Mouse (Mus musculus) hindbrain, embryonic 14.5 days (tissue): ENCODE measurements around the gene Zbtb7a. TPM values are rescaled to one million over a fixed set of nuclear protein-coding genes. Genes with fewer than 3 reads are reported as not detected.

Experiments used
- ATAC-seq: fragments of 200-750 bp; cut with Nextera tagmentation; 2 replicates; pipeline ENCODE4 v1.8.0; 2017; ENCODE audit warnings: moderate number of reproducible peaks, mild to moderate bottlenecking, moderate TSS enrichment, moderate library complexity; ENCODE audit not compliant: low FRiP score
- DNase-seq: peaks from one replicate; pipeline ENCODE4 v3.0.0-alpha.2; 2015; ENCODE audit warnings: low spot score
- H3K27ac ChIP-seq: fragments of 300-500 bp; sonication (generic); 2 replicates; pipeline ENCODE4 v1.5.1; 2014; ENCODE audit warnings: mild to moderate bottlenecking, moderate library complexity
- H3K27me3 ChIP-seq: fragments of 300-500 bp; sonication (generic); 2 replicates; pipeline ENCODE4 v1.6.1; 2014; ENCODE audit warnings: mild to moderate bottlenecking, low read length, mixed read lengths; ENCODE audit not compliant: control insufficient read depth, insufficient read depth
- H3K36me3 ChIP-seq: fragments of 300-500 bp; sonication (generic); replicated peaks from 2 replicates; pipeline ENCODE4 v1.6.1; 2014; ENCODE audit not compliant: control insufficient read depth, insufficient read depth
- H3K4me1 ChIP-seq: fragments of 300-500 bp; sonication (generic); replicated peaks from 2 replicates; pipeline ENCODE4 v1.6.1; 2014; ENCODE audit warnings: antibody characterized with exemption, low read length, mixed read lengths; ENCODE audit not compliant: control insufficient read depth, insufficient read depth
- H3K4me2 ChIP-seq: fragments of 300-500 bp; sonication (generic); replicated peaks from 2 replicates; pipeline ENCODE4 v1.6.1; 2014; ENCODE audit warnings: mild to moderate bottlenecking, moderate library complexity
- H3K4me3 ChIP-seq: fragments of 300-500 bp; sonication (generic); replicated peaks from 2 replicates; pipeline ENCODE4 v1.5.1; 2014; ENCODE audit warnings: mild to moderate bottlenecking, low read length
- H3K9ac ChIP-seq: fragments of 300-500 bp; sonication (generic); 2 replicates; pipeline ENCODE4 v1.6.1; 2014
- H3K9me3 ChIP-seq: fragments of 300-500 bp; sonication (generic); 2 replicates; pipeline ENCODE4 v1.6.1; 2016; ENCODE audit warnings: low read length; ENCODE audit not compliant: control insufficient read depth
- whole genome bisulfite sequencing: fragments of 180-500 bp; shearing (Covaris S2); extraction: QIAGEN DNeasy Blood & Tissue Kit; methylation state at CpG from one replicate; pipeline ENCODE4 v1.1.7; 2014; 5-methylcytosine and 5-hydroxymethylcytosine counted together
- polyA plus RNA-seq: library from polyadenylated mRNA; unstranded; fragments of >200 nt; fragmentation: Nextera tagmentation; extraction: Ambion mirVana; gene quantifications from 2 replicates; pipeline ENCODE4 v1.2.1, GENCODE M21; 2014

Gene Zbtb7a
- 12.4 and 14.4 TPM in 2 replicates for polyA plus RNA-seq

- Histone ChIP-seq H3K4me2 (peak within 1 kb of the TSS; percentile 96), H3K27ac (peak within 1 kb of the TSS; percentile 96), H3K9me3 (no peaks in the 10 kb centered on the region), H3K36me3 (no peaks in the 10 kb centered on the region), H3K27me3 (peaks cover 29% of the 10 kb centered on the region), H3K4me3 (peak within 1 kb of the TSS; percentile 68), H3K9ac (peak within 1 kb of the TSS; percentile 95), H3K4me1 (peaks cover 19% of the 10 kb centered on the region)
- no peak for DNase-seq
- no peak for ATAC-seq
- 3% methylated on average over 40 of the region's 41 CpGs for WGBS
These were observed at the start of gene Zbtb7a for GRCm38 (mm10) chr10:81134966-81135681. TSS of gene Zbtb7a (plus strand) at chr10:81135220.

- Histone ChIP-seq H3K9ac (no peak overlapping the region), H3K4me3 (no peak overlapping the region), H3K4me2 (no peak overlapping the region), H3K4me1 (no peaks in the 10 kb centered on the region), H3K27ac (no peak overlapping the region), H3K9me3 (no peaks in the 10 kb centered on the region), H3K27me3 (no peaks in the 10 kb centered on the region), H3K36me3 (peaks cover 14% of the 10 kb centered on the region)
- DNase-seq, result no peak
- no peak for ATAC-seq
- WGBS, result 54% methylated on average over 2 of the region's 2 CpGs
These were observed 48.0 kb upstream of the Zbtb7a start for GRCm38 (mm10) chr10:81087021-81087420.

GRCm38 (mm10) chr10:81089216-81089615, 45.8 kb upstream of the Zbtb7a start:
- Histone ChIP-seq H3K9me3 (no peaks in the 10 kb centered on the region), H3K27me3 (no peaks in the 10 kb centered on the region), H3K4me1 (no peaks in the 10 kb centered on the region), H3K4me2 (no peak overlapping the region), H3K9ac (no peak overlapping the region), H3K4me3 (no peak overlapping the region), H3K27ac (no peak overlapping the region), H3K36me3 (no peaks in the 10 kb centered on the region)
- ATAC-seq (peak; percentile 9; the same call in 1 of the 2 replicates), DNase-seq (peak; percentile 75)
- 64% methylated on average over 2 of the region's 2 CpGs for WGBS

GRCm38 (mm10) chr10:81090621-81091020, 44.4 kb upstream of the Zbtb7a start:
- no peaks in the 10 kb centered on the region for H3K9me3 ChIP-seq
- 80% methylated on average over 7 of the region's 7 CpGs for WGBS
- no peak overlapping the region for H3K27ac ChIP-seq
- no peaks in the 10 kb centered on the region for H3K27me3 ChIP-seq
- H3K4me2 ChIP-seq, result no peak overlapping the region
- no peaks in the 10 kb centered on the region for H3K36me3 ChIP-seq
- no peak overlapping the region for H3K9ac ChIP-seq
- H3K4me1 ChIP-seq, result no peaks in the 10 kb centered on the region
- no peak for ATAC-seq
- H3K4me3 ChIP-seq, result no peak overlapping the region
- DNase-seq, result no peak

GRCm38 (mm10) chr10:81092465-81093250, 42.4 kb upstream of the Zbtb7a start:
- H3K4me2 ChIP-seq, result no peak overlapping the region
- H3K9me3 ChIP-seq, result no peaks in the 10 kb centered on the region
- H3K4me3 ChIP-seq, result no peak overlapping the region
- H3K36me3 ChIP-seq, result no peaks in the 10 kb centered on the region
- H3K27me3 ChIP-seq, result no peaks in the 10 kb centered on the region
- H3K9ac ChIP-seq, result no peak overlapping the region
- 62% methylated on average over 22 of the region's 22 CpGs for WGBS
- ATAC-seq, result no peak
- no peak for DNase-seq
- no peaks in the 10 kb centered on the region for H3K4me1 ChIP-seq
- H3K27ac ChIP-seq, result no peak overlapping the region

GRCm38 (mm10) chr10:81094931-81095678, 39.9 kb upstream of the Zbtb7a start:
- no peak for DNase-seq
- Histone ChIP-seq H3K36me3 (no peaks in the 10 kb centered on the region), H3K4me2 (no peak overlapping the region), H3K4me1 (no peaks in the 10 kb centered on the region), H3K9me3 (no peaks in the 10 kb centered on the region), H3K4me3 (no peak overlapping the region), H3K9ac (no peak overlapping the region), H3K27me3 (no peaks in the 10 kb centered on the region), H3K27ac (no peak overlapping the region)
- 62% methylated on average over 9 of the region's 9 CpGs for WGBS
- no peak for ATAC-seq

GRCm38 (mm10) chr10:81105565-81106112, 29.4 kb upstream of the Zbtb7a start, which contains the start of gene Map2k2:
TSS of gene Map2k2 (plus strand) at chr10:81105915.
- ATAC-seq (peak; percentile 92), DNase-seq (peak; percentile 98)

GRCm38 (mm10) chr10:81106113-81106721, 28.8 kb upstream of the Zbtb7a start:
- Histone ChIP-seq H3K4me1 (peaks cover 20% of the 10 kb centered on the region), H3K27me3 (no peaks in the 10 kb centered on the region), H3K9ac (peak overlapping the region; percentile 97), H3K27ac (peak overlapping the region; percentile 99), H3K9me3 (no peaks in the 10 kb centered on the region), H3K36me3 (peaks cover 32% of the 10 kb centered on the region), H3K4me2 (peak overlapping the region; percentile 64), H3K4me3 (peak overlapping the region; percentile 79)
- DNase-seq, result peak; percentile 74
- WGBS, result under 1% methylated on average over 35 of the region's 35 CpGs
- peak; percentile 88 for ATAC-seq

More at GRCm38 (mm10) chr10:81105565-81106112, 29.4 kb upstream of the Zbtb7a start, which contains the start of gene Map2k2:
- H3K27ac ChIP-seq, result peak within 1 kb of the TSS; percentile 99
- peaks cover 26% of the 10 kb centered on the region for H3K36me3 ChIP-seq
- no peaks in the 10 kb centered on the region for H3K27me3 ChIP-seq
- H3K4me1 ChIP-seq, result peaks cover 20% of the 10 kb centered on the region
- H3K4me2 ChIP-seq, result peak within 1 kb of the TSS; percentile 64
- H3K4me3 ChIP-seq, result peak within 1 kb of the TSS; percentile 79
- H3K9me3 ChIP-seq, result no peaks in the 10 kb centered on the region
- WGBS, result 0% methylated on average over 50 of the region's 56 CpGs
- peak within 1 kb of the TSS; percentile 97 for H3K9ac ChIP-seq
